Mouse (Mus musculus) left cerebral cortex, postnatal 25 days (tissue): Measurements from ENCODE around the gene B3gnt4. TPM values are rescaled to one million over a fixed set of nuclear protein-coding genes. Genes with fewer than 3 reads are reported as not detected.

Experiments
- DNase-seq, 2 experiments: peaks; one replicate each; pipeline ENCODE4 v3.0.0; 2022; ENCODE audit warnings: low spot score in 2 of 2, mixed read lengths in 1 of 2
- intact Hi-C: fragments of 180-260 bp; cut with DNase I; formaldehyde crosslinking; loops from one replicate; pipeline ENCODE4 v1.15.1; 2025
- microRNA-seq, 2 experiments: library from miRNA; unstranded; fragments of <30 nt; microRNA quantifications; one replicate each; pipeline ENCODE4 v1.2.0; 2022
- total RNA-seq, 2 experiments: library from RNA; stranded (reverse); gene quantifications; 2 replicates each; pipeline ENCODE4 v1.2.3; 2021

B3gnt4 gene
- total RNA-seq, 2 experiments from 2014 or later, result 1.1 TPM

- DNase-seq, result no peak
- intact Hi-C loops, result no loop called here
These were observed 14.1 kb downstream of the B3gnt4 start for GRCm38 (mm10) chr5:123524393-123524750.

GRCm38 (mm10) chr5:123525281-123525680 is 15.0 kb downstream of the B3gnt4 start, which contains the start of gene Gm49027:
Gm49027 (minus strand) TSS chr5:123525488.
- no peak for DNase-seq
- intact Hi-C loops, result no loop called here

GRCm38 (mm10) chr5:123525916-123526495 is 15.7 kb downstream of the B3gnt4 start:
- intact Hi-C loops, result no loop called here
- no peak for DNase-seq

GRCm38 (mm10) chr5:123528641-123529040 is 18.4 kb downstream of the B3gnt4 start:
- no peak for DNase-seq
- intact Hi-C loops, result no loop called here

GRCm38 (mm10) chr5:123530056-123530455 is 19.8 kb downstream of the B3gnt4 start:
- intact Hi-C loops, result no loop called here
- no peak for DNase-seq

- intact Hi-C loops, result no loop called here
- no peak for DNase-seq
These were observed 23.5 kb downstream of the B3gnt4 start for GRCm38 (mm10) chr5:123533801-123534200.

- intact Hi-C loops, result no loop called here
- no peak for DNase-seq
These were observed 45.4 kb downstream of the B3gnt4 start for GRCm38 (mm10) chr5:123555693-123556092.

- intact Hi-C loops, result no loop called here
- peak in 1 of 2 experiments; percentile 34 for DNase-seq
These were observed 46.2 kb downstream of the B3gnt4 start for GRCm38 (mm10) chr5:123556451-123556850.

- DNase-seq, result peak in 1 of 2 experiments; percentile 59
- intact Hi-C loops, result no loop called here
These were observed 49.3 kb downstream of the B3gnt4 start for GRCm38 (mm10) chr5:123559588-123559987.

GRCm38 (mm10) chr5:123561128-123561527 is 50.9 kb downstream of the B3gnt4 start:
- DNase-seq, result peak in 1 of 2 experiments; percentile 76
- intact Hi-C loops, result no loop called here

Small RNA genes within 50 kb of the gene (microRNA-seq; reads per million reads assigned to microRNA genes)
- 1.3 to 1.5 reads per million in 2 experiments for gene Mir7647

Other genes starting within 250 kb of the B3gnt4 start
- gene Bcl7a, start 166.6 kb upstream of the B3gnt4 start, total RNA-seq, result 10 to 100 TPM; 67.8 to 70.0 TPM
- gene Mlxip, start 115.7 kb upstream of the B3gnt4 start, total RNA-seq, result 10 to 100 TPM; 16.3 to 18.0 TPM
- under 1 TPM; 0.34 to 0.57 TPM for gene Lrrc43, start 21.2 kb upstream of the B3gnt4 start, total RNA-seq
- not detected for gene Il31, start 21.0 kb upstream of the B3gnt4 start, total RNA-seq
- 10 to 100 TPM; 29.9 to 32.4 TPM for gene Diablo, start 13.7 kb downstream of the B3gnt4 start, total RNA-seq
- 1 to 10 TPM; 2.5 to 5.7 TPM for gene Gm49027, start 15.0 kb downstream of the B3gnt4 start, total RNA-seq
- gene Vps33a, start 62.6 kb downstream of the B3gnt4 start, total RNA-seq, result 10 to 100 TPM; 90.6 to 93.1 TPM
- gene Clip1, start 174.2 kb downstream of the B3gnt4 start, total RNA-seq, result 100 to 1,000 TPM; 126 to 133 TPM
- gene Zcchc8, start 210.6 kb downstream of the B3gnt4 start, total RNA-seq, result 10 to 100 TPM; 37.4 to 50.3 TPM
- 10 to 100 TPM; 78.6 to 87.1 TPM for gene Rsrc2, start 239.0 kb downstream of the B3gnt4 start, total RNA-seq
- 1 to 10 TPM in 1 of 2 experiments, under 1 TPM in 1; 0.83 to 1.3 TPM for gene Kntc1, start 239.3 kb downstream of the B3gnt4 start, total RNA-seq